Mouse (Mus musculus) stomach, embryonic 14.5 days (tissue): ENCODE measurements around the gene Dennd1c. TPM values are rescaled to one million over a fixed set of nuclear protein-coding genes. Genes with fewer than 3 reads are reported as not detected.

ENCODE experiments used
- ATAC-seq: fragments of 200-750 bp; cut with Nextera tagmentation; 2 replicates; pipeline ENCODE4 v1.8.0; 2017; ENCODE audit warnings: low read depth, moderate TSS enrichment; ENCODE audit not compliant: insufficient number of reproducible peaks, insufficient read depth, low FRiP score
- H3K27ac ChIP-seq: fragments of 300-500 bp; sonication (generic); 2 replicates; pipeline ENCODE4 v1.5.1; 2014; ENCODE audit warnings: mild to moderate bottlenecking, low read length, moderate library complexity, mixed read lengths
- H3K27me3 ChIP-seq: fragments of 300-500 bp; sonication (generic); 2 replicates; pipeline ENCODE4 v1.6.1; 2014; ENCODE audit warnings: low read length, control low read depth, mixed read lengths; ENCODE audit not compliant: control insufficient read depth, insufficient read depth
- H3K36me3 ChIP-seq: fragments of 300-500 bp; sonication (generic); 2 replicates; pipeline ENCODE4 v1.6.1; 2014; ENCODE audit warnings: mild to moderate bottlenecking, control low read depth, low read length, moderate library complexity, mixed read lengths; ENCODE audit not compliant: control insufficient read depth, insufficient read depth
- H3K4me1 ChIP-seq: fragments of 300-500 bp; sonication (generic); 2 replicates; pipeline ENCODE4 v1.6.1; 2014; ENCODE audit warnings: low read length, control low read depth, mixed read lengths; ENCODE audit not compliant: control insufficient read depth, insufficient read depth
- H3K4me2 ChIP-seq: fragments of 300-500 bp; sonication (generic); replicated peaks from 2 replicates; pipeline ENCODE4 v1.6.1; 2014; ENCODE audit warnings: low read depth, low read length, control low read depth
- H3K4me3 ChIP-seq: fragments of 300-500 bp; sonication (generic); 2 replicates; pipeline ENCODE4 v1.5.1; 2014; ENCODE audit warnings: low read depth, low read length, control low read depth
- H3K9ac ChIP-seq: fragments of 300-500 bp; sonication (generic); replicated peaks from 2 replicates; pipeline ENCODE4 v1.6.1; 2014; ENCODE audit warnings: low read depth, mild to moderate bottlenecking, control low read depth, low read length, moderate library complexity, mixed read lengths
- H3K9me3 ChIP-seq: fragments of 300-500 bp; sonication (generic); 2 replicates; pipeline ENCODE4 v1.6.1; 2016; ENCODE audit warnings: low read depth, low read length, control low read depth; ENCODE audit not compliant: control insufficient read depth
- WGBS: fragments of 180-500 bp; shearing (Covaris S2); extraction: QIAGEN DNeasy Blood & Tissue Kit; methylation state at CpG from one replicate; pipeline ENCODE4 v1.1.7; 2014; 5-methylcytosine and 5-hydroxymethylcytosine counted together
- polyA plus RNA-seq: library from polyadenylated mRNA; unstranded; fragments of >200 nt; fragmentation: Nextera tagmentation; extraction: Ambion mirVana; gene quantifications from 2 replicates; pipeline ENCODE4 v1.2.1, GENCODE M21; 2014

Gene Dennd1c
- polyA plus RNA-seq, 1 experiment from 2014 or later = 5.3 TPM

GRCm38 (mm10) chr17:57082481-57082880 is 4.2 kb upstream of the Dennd1c start:
- no peak overlapping the region for H3K4me2 ChIP-seq
- no peak overlapping the region for H3K9ac ChIP-seq
- H3K9me3 ChIP-seq = no peaks in the 10 kb centered on the region
- no peaks in the 10 kb centered on the region for H3K36me3 ChIP-seq
- no peak overlapping the region for H3K4me3 ChIP-seq
- H3K27ac ChIP-seq = no peak overlapping the region
- ATAC-seq = no peak
- WGBS = 83% methylated on average over 5 of the region's 5 CpGs
- no peaks in the 10 kb centered on the region for H3K27me3 ChIP-seq
- 0 out of 2 replicates have a peak, but pooled peaks cover 8% of the 10 kb centered on the region for H3K4me1 ChIP-seq

GRCm38 (mm10) chr17:57081234-57081842 is 3.0 kb upstream of the Dennd1c start:
- Histone ChIP-seq H3K9me3 (no peaks in the 10 kb centered on the region), H3K4me2 (no peak overlapping the region), H3K4me1 (0 out of 2 replicates have a peak, but pooled peaks cover 8% of the 10 kb centered on the region), H3K36me3 (no peaks in the 10 kb centered on the region), H3K27ac (no peak overlapping the region), H3K9ac (no peak overlapping the region), H3K27me3 (no peaks in the 10 kb centered on the region), H3K4me3 (no peak overlapping the region)
- 96% methylated on average over 31 of the region's 31 CpGs for WGBS
- no peak for ATAC-seq

GRCm38 (mm10) chr17:57079919-57080318 is 1.6 kb upstream of the Dennd1c start:
- Histone ChIP-seq H3K9me3 (no peaks in the 10 kb centered on the region), H3K9ac (no peak overlapping the region), H3K27ac (no peak overlapping the region), H3K36me3 (no peaks in the 10 kb centered on the region), H3K4me3 (no peak overlapping the region), H3K4me1 (0 out of 2 replicates have a peak, but pooled peaks cover 8% of the 10 kb centered on the region), H3K4me2 (no peak overlapping the region), H3K27me3 (no peaks in the 10 kb centered on the region)
- peak; percentile 50; the same call in 1 of the 2 replicates for ATAC-seq
- WGBS = 59% methylated on average over 3 of the region's 3 CpGs

- WGBS = 48% methylated on average over 3 of the region's 3 CpGs
- no peaks in the 10 kb centered on the region for H3K9me3 ChIP-seq
- no peaks in the 10 kb centered on the region for H3K27me3 ChIP-seq
- H3K4me1 ChIP-seq = 0 out of 2 replicates have a peak, but pooled peaks cover 8% of the 10 kb centered on the region
- no peaks in the 10 kb centered on the region for H3K36me3 ChIP-seq
- H3K4me2 ChIP-seq = no peak overlapping the region
- H3K27ac ChIP-seq = no peak overlapping the region
- ATAC-seq = no peak
- no peak overlapping the region for H3K4me3 ChIP-seq
- no peak overlapping the region for H3K9ac ChIP-seq
Observed at GRCm38 (mm10) chr17:57076916-57077315, 1.4 kb downstream of the Dennd1c start.

GRCm38 (mm10) chr17:57070699-57071098 is 7.6 kb downstream of the Dennd1c start:
- WGBS = 5% methylated on average over 11 of the region's 11 CpGs
- Histone ChIP-seq H3K4me2 (peak overlapping the region; percentile 38), H3K36me3 (no peaks in the 10 kb centered on the region), H3K9me3 (no peaks in the 10 kb centered on the region), H3K27me3 (no peaks in the 10 kb centered on the region), H3K4me1 (0 out of 2 replicates have a peak, but pooled peaks cover 2% of the 10 kb centered on the region), H3K9ac (no peak overlapping the region), H3K27ac (no peak overlapping the region), H3K4me3 (peak overlapping the region; percentile 17)
- ATAC-seq = peak; percentile 75

- Histone ChIP-seq H3K36me3 (no peaks in the 10 kb centered on the region), H3K4me2 (peak overlapping the region; percentile 38), H3K27me3 (no peaks in the 10 kb centered on the region), H3K27ac (0 out of 2 replicates have a peak overlapping the region, but pooled peaks have one; percentile 33), H3K4me1 (0 out of 2 replicates have a peak, but pooled peaks cover 2% of the 10 kb centered on the region), H3K9me3 (no peaks in the 10 kb centered on the region), H3K9ac (no peak overlapping the region), H3K4me3 (peak overlapping the region; percentile 17)
- 16% methylated on average over 9 of the region's 9 CpGs for WGBS
- ATAC-seq = no peak
Observed at GRCm38 (mm10) chr17:57070272-57070671, 8.0 kb downstream of the Dennd1c start.

GRCm38 (mm10) chr17:57066908-57067307 is 11.4 kb downstream of the Dennd1c start:
- WGBS = 65% methylated on average over 5 of the region's 5 CpGs
- ATAC-seq = no peak
- Histone ChIP-seq H3K4me1 (0 out of 2 replicates have a peak, but pooled peaks cover 2% of the 10 kb centered on the region), H3K9me3 (no peaks in the 10 kb centered on the region), H3K27ac (no peak overlapping the region), H3K4me3 (no peak overlapping the region), H3K4me2 (no peak overlapping the region), H3K36me3 (no peaks in the 10 kb centered on the region), H3K27me3 (peaks cover 12% of the 10 kb centered on the region; the same call in 1 of the 2 replicates), H3K9ac (no peak overlapping the region)

- no peaks in the 10 kb centered on the region for H3K9me3 ChIP-seq
- peak overlapping the region; percentile 25 for H3K4me2 ChIP-seq
- WGBS = 7% methylated on average over 8 of the region's 8 CpGs
- peak overlapping the region; percentile 34 for H3K4me3 ChIP-seq
- peaks cover 15% of the 10 kb centered on the region; the same call in 1 of the 2 replicates for H3K27me3 ChIP-seq
- peaks cover 3% of the 10 kb centered on the region; the same call in 1 of the 2 replicates for H3K4me1 ChIP-seq
- peak overlapping the region; percentile 25; the same call in 1 of the 2 replicates for H3K9ac ChIP-seq
- peak overlapping the region; percentile 80; the same call in 1 of the 2 replicates for H3K27ac ChIP-seq
- no peaks in the 10 kb centered on the region for H3K36me3 ChIP-seq
- no peak for ATAC-seq
Observed at GRCm38 (mm10) chr17:57063031-57063430, 15.3 kb downstream of the Dennd1c start.
